9 mouse cellular contexts compared by ENCODE assay signal in genomic region chr3:152111081-152111480, GRCm38 (mm10). TPM values are rescaled to one million over a fixed set of nuclear protein-coding genes. Genes with fewer than 3 reads are reported as not detected.
A peak's percentile ranks its signal among the peaks of the same experiment; 100 is the strongest.
DNase-seq lines count a peak whose midpoint lies in the region; ATAC-seq and TF ChIP-seq lines count a peak whose summit lies in the region.
"Had no signal": no experiment of that assay in that cellular context is flagged by ENCODE, and none has a peak within 500 bp of the region (broad histone marks: within the 10 kb centered on the region; RNA-seq: fewer than 3 reads in every experiment).

No protein-coding gene starts in this region.

- peak overlapping the region; percentile 54; the same call in 1 of the 2 replicates for H3K27ac ChIP-seq in heart, embryonic 10.5 days
- H3K27ac ChIP-seq in kidney, embryonic 16.5 days (ENCODE audit: low read length), result no peak overlapping the region
- no peak overlapping the region for H3K27ac ChIP-seq in liver, embryonic 13.5 days
- no peak overlapping the region for H3K27ac ChIP-seq in olfactory bulb, adult 2 months (ENCODE audit: insufficient read depth, low read depth, low read length)
- H3K27ac ChIP-seq in thymus, adult 2 months (ENCODE audit: control insufficient read depth, insufficient read depth, low read length), result no peak overlapping the region
- H3K27ac ChIP-seq: neural tube, embryonic 13.5 days had no signal

- peak overlapping the region; percentile 24; the same call in 1 of the 2 replicates for H3K4me2 ChIP-seq in kidney, embryonic 16.5 days (replicated peaks; ENCODE audit: low read depth, low read length)
- peak overlapping the region; percentile 23; the same call in 1 of the 2 replicates for H3K4me2 ChIP-seq in liver, embryonic 13.5 days
- H3K4me2 ChIP-seq: neural tube, embryonic 13.5 days had no signal

- 7% methylated on average over 9 of the region's 9 CpGs for WGBS in heart, embryonic 10.5 days
- 8% methylated on average over 9 of the region's 9 CpGs for WGBS in kidney, embryonic 16.5 days
- WGBS in liver, embryonic 13.5 days (ENCODE audit: insufficient replicate concordance), result 15% methylated on average over 9 of the region's 9 CpGs
- 13% methylated on average over 9 of the region's 9 CpGs for WGBS in olfactory bulb, adult 2 months
- 30% methylated on average over 9 of the region's 9 CpGs for WGBS in thymus, adult 2 months

- H3K4me1 ChIP-seq in E14TG2a.4 (replicated peaks; ENCODE audit: low read depth, low read length), result peaks cover 23% of the 10 kb centered on the region
- peaks cover 64% of the 10 kb centered on the region for H3K4me1 ChIP-seq in heart, embryonic 10.5 days
- H3K4me1 ChIP-seq in kidney, embryonic 16.5 days (ENCODE audit: insufficient read depth, low read length), result peaks cover 32% of the 10 kb centered on the region
- H3K4me1 ChIP-seq in liver, embryonic 13.5 days (replicated peaks), result peaks cover 63% of the 10 kb centered on the region
- peaks cover 18% of the 10 kb centered on the region for H3K4me1 ChIP-seq in olfactory bulb, adult 2 months (ENCODE audit: control insufficient read depth, insufficient read depth, low read length)
- peaks cover 6% of the 10 kb centered on the region; the same call in 1 of the 2 replicates for H3K4me1 ChIP-seq in thymus, adult 2 months (replicated peaks; ENCODE audit: control insufficient read depth, insufficient read depth, low read length)

- peak; percentile 94 for DNase-seq in brain, adult 2 months (ENCODE audit: low read depth, low spot score)
- peak; percentile 89 for DNase-seq in heart, embryonic 10.5 days (ENCODE audit: low spot score)
- peak; percentile 61 for DNase-seq in liver, embryonic 13.5 days
- DNase-seq in thymus, adult 2 months, result peak; percentile 69

- TF ChIP-seq CTCF in E14TG2a.4 (conservative IDR thresholded peaks at IDR 0.05; ENCODE audit: low read length), result peak; percentile 42
- TF ChIP-seq CTCF in olfactory bulb, adult 2 months (IDR thresholded peaks at IDR 0.05; ENCODE audit: insufficient read depth, low read depth, low read length), result peak; percentile 23; the same call in 1 of the 2 replicates
- TF ChIP-seq CTCF in thymus, adult 2 months (IDR thresholded peaks at IDR 0.05; ENCODE audit: borderline replicate concordance, control insufficient read depth, extremely low read depth, insufficient read depth, low read length, poor library complexity), result no peak

- no peaks in the 10 kb centered on the region for H3K36me3 ChIP-seq in E14TG2a.4 (ENCODE audit: insufficient read depth, low read length)
- no peaks in the 10 kb centered on the region for H3K36me3 ChIP-seq in heart, embryonic 10.5 days
- no peaks in the 10 kb centered on the region for H3K36me3 ChIP-seq in kidney, embryonic 16.5 days (ENCODE audit: insufficient read depth, low read length)
- H3K36me3 ChIP-seq in liver, embryonic 13.5 days, result no peaks in the 10 kb centered on the region
- H3K36me3 ChIP-seq in thymus, adult 2 months (ENCODE audit: control insufficient read depth, insufficient read depth, low read length), result no peaks in the 10 kb centered on the region
- H3K36me3 ChIP-seq: neural tube, embryonic 13.5 days had no signal

- no peaks in the 10 kb centered on the region for H3K9me3 ChIP-seq in E14TG2a.4 (ENCODE audit: low read length)
- no peaks in the 10 kb centered on the region for H3K9me3 ChIP-seq in heart, embryonic 10.5 days
- H3K9me3 ChIP-seq in kidney, embryonic 16.5 days (ENCODE audit: low read length), result no peaks in the 10 kb centered on the region
- no peaks in the 10 kb centered on the region for H3K9me3 ChIP-seq in liver, embryonic 13.5 days (replicated peaks)
- H3K9me3 ChIP-seq: neural tube, embryonic 13.5 days had no signal

- no peak overlapping the region for H3K9ac ChIP-seq in kidney, embryonic 16.5 days (replicated peaks; ENCODE audit: low read length)
- 0 out of 2 replicates have a peak overlapping the region, but pooled peaks have one; percentile 4 for H3K9ac ChIP-seq in liver, embryonic 13.5 days
- H3K9ac ChIP-seq: neural tube, embryonic 13.5 days had no signal

- H3K27me3 ChIP-seq in E14TG2a.4 (ENCODE audit: insufficient read depth, low read length), result peaks cover 45% of the 10 kb centered on the region
- H3K27me3 ChIP-seq in heart, embryonic 10.5 days (ENCODE audit: insufficient read depth, poor library complexity, severe bottlenecking), result 0 out of 2 replicates have a peak, but pooled peaks cover 2% of the 10 kb centered on the region
- H3K27me3 ChIP-seq in kidney, embryonic 16.5 days (ENCODE audit: insufficient read depth, low read length), result 0 out of 2 replicates have a peak, but pooled peaks cover 4% of the 10 kb centered on the region
- peaks cover 49% of the 10 kb centered on the region for H3K27me3 ChIP-seq in liver, embryonic 13.5 days
- peaks cover 4% of the 10 kb centered on the region; the same call in 1 of the 2 replicates for H3K27me3 ChIP-seq in thymus, adult 2 months (ENCODE audit: control insufficient read depth, insufficient read depth, low read length)

- H3K4me3 ChIP-seq in E14TG2a.4 (replicated peaks; ENCODE audit: low read length), result no peak overlapping the region
- H3K4me3 ChIP-seq in heart, embryonic 10.5 days, result peak overlapping the region; percentile 6; the same call in 1 of the 2 replicates
- no peak overlapping the region for H3K4me3 ChIP-seq in kidney, embryonic 16.5 days (ENCODE audit: low read length)
- H3K4me3 ChIP-seq in liver, embryonic 13.5 days (replicated peaks), result no peak overlapping the region
- H3K4me3 ChIP-seq in olfactory bulb, adult 2 months (ENCODE audit: insufficient read depth, low read depth, low read length), result no peak overlapping the region
- H3K4me3 ChIP-seq in thymus, adult 2 months (ENCODE audit: control insufficient read depth, insufficient read depth, low read length), result no peak overlapping the region
- H3K4me3 ChIP-seq: neural tube, embryonic 13.5 days had no signal

- TF ChIP-seq POLR2A in olfactory bulb, adult 2 months (IDR thresholded peaks at IDR 0.05; ENCODE audit: insufficient read depth, low read depth, low read length), result no peak
- no peak for TF ChIP-seq POLR2A in thymus, adult 2 months (IDR thresholded peaks at IDR 0.05; ENCODE audit: control insufficient read depth, extremely low read depth, insufficient read depth, low read length, poor library complexity)

- peak; percentile 62 for ATAC-seq in erythroblast, adult 5-6 weeks (replicated peaks; ENCODE audit: low FRiP score, poor library complexity, severe bottlenecking)
- peak; percentile 11; the same call in 1 of the 2 replicates for ATAC-seq in kidney, embryonic 16.5 days (ENCODE audit: low FRiP score, low TSS enrichment)
- no peak for ATAC-seq in liver, embryonic 13.5 days (ENCODE audit: low read depth)

RNA-seq across cellular contexts. Expression of gene Gipc2, which starts 54.9 kb away (rescaled TPM):
- total RNA-seq in erythroblast, adult 5-6 weeks (2015; ENCODE audit: low replicate concordance), result not detected in 2 replicates
- 2.4 and 4.7 TPM in 2 replicates for total RNA-seq in erythroblast, adult 5-6 weeks (2017; ENCODE audit: low replicate concordance)
- polyA plus RNA-seq in heart, embryonic 10.5 days (2016; fragmentation: Nextera tagmentation; extraction: Ambion mirVana), result 4.2 and 10.8 TPM in 2 replicates
- polyA plus RNA-seq in kidney, embryonic 16.5 days (2015; fragmentation: Nextera tagmentation; extraction: Ambion mirVana), result 43.7 and 45.7 TPM in 2 replicates
- 12.3 and 21.0 TPM in 2 replicates for polyA plus RNA-seq in liver, embryonic 13.5 days (2015; fragmentation: Nextera tagmentation; extraction: Ambion mirVana)
- polyA plus RNA-seq in olfactory bulb, adult 2 months (2012; ENCODE audit: insufficient read depth, insufficient read length, low replicate concordance, missing spikeins), result not detected in 2 replicates
- 3.2 and 4.0 TPM in 2 replicates for polyA plus RNA-seq in thymus, adult 2 months (2012; rRNA removed)
